Mouse (Mus musculus): ENCODE measurements around the gene Bdnf.

DNA sequence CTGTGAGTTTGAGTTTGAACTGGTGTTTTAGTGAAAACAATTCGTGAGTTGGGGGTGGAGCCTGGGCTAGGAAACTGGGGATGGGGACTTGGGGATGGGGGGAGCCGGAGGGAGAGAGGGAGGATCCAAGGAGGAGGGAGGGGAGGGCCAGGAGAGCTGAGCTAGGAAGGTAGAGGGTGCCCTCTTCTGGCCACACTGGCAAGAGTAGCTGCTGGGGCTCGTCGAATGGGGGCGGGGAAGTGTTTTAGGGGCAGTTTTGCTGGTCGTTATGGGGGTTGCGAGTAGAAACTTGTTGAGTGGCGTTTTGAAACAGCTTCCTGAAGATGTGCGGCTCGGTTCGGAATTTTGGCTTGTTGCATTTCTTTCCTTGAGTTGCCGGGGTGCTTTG is 20.3 kb downstream of the Bdnf start:
- TF ChIP-seq CTCF (IDR thresholded peaks at IDR 0.05; ENCODE audit: low read depth) (peak; percentile 84), EP300 (optimal IDR thresholded peaks at IDR 0.05) (no peak)
